Mouse (Mus musculus) ES-E14 (cell line): ENCODE results near the gene Borcs5.

ENCODE experiments used
- HCFC1 ChIP-seq: IDR thresholded peaks from 2 replicates; pipeline ENCODE4 v1.6.1; 2012; ENCODE audit warnings: low read length, inconsistent platforms, borderline replicate concordance; ENCODE audit not compliant: insufficient read depth
- MAFK ChIP-seq: IDR thresholded peaks from 2 replicates; pipeline ENCODE4 v1.6.1; 2014; ENCODE audit warnings: mild to moderate bottlenecking, low read depth, low read length, inconsistent platforms; ENCODE audit not compliant: insufficient read depth
- ZC3H11A ChIP-seq: IDR thresholded peaks from 2 replicates; pipeline ENCODE4 v1.6.1; 2012; ENCODE audit warnings: low read depth, mild to moderate bottlenecking, inconsistent platforms, low read length, borderline replicate concordance

GRCm38 (mm10) chr6:134665817-134666216, 26.5 kb downstream of the Borcs5 start:
- no peak for TF ChIP-seq HCFC1
- TF ChIP-seq MAFK: no peak
- TF ChIP-seq ZC3H11A: no peak
